ENCODE assay signal across 19 mouse cellular contexts in the genomic region with DNA sequence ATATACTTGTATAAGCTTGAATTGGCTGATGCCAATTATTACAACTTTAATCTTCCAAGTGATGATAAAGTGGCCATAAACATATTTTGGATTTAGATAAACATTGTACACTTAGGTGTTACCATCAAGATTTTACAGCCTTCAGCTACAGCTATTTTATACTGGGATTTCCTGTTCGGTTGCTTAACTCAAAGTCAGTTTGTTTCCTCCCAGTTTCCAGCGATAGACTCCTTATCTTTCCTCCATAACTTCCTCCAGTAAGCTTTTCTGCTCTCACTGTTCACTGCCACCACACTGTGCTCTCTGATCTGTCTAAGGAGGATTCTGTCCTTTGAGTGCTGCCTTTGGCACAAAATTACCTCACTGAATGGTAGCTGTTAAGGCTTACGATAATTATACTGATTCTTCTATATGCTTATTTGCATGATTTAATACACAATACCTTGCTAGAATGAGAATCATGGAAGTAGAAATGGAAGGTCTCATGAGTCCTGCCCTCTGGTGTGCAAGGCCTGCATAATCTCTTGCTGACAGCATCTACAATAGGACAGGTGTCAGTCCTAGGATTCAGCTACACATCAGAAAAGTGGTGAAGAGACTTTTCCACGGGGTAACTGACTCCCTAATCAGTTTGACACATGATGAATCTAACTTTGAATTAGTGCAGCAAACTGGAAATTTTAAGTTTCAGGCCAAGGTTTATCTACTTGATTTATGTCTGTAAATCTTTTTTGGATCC.
DNase-seq lines count a peak whose midpoint lies in the region; ATAC-seq and TF ChIP-seq lines count a peak whose summit lies in the region.
"Had no signal": no experiment of that assay in that cellular context is flagged by ENCODE, and none has a peak within 500 bp of the region (broad histone marks: within the 10 kb centered on the region; RNA-seq: fewer than 3 reads in every experiment).

No protein-coding gene starts in this region.

- peak overlapping the region; percentile 48; the same call in 1 of the 2 replicates for H3K27ac ChIP-seq in liver, embryonic 12.5 days
- H3K27ac ChIP-seq in liver, postnatal 0 days (ENCODE audit: low read depth): no peak overlapping the region
- no peak overlapping the region for H3K27ac ChIP-seq in liver, embryonic 14.5 days
- H3K27ac ChIP-seq in stomach, postnatal 0 days (replicated peaks): no peak overlapping the region
- H3K27ac ChIP-seq: embryonic facial prominence, embryonic 10.5 days; forebrain, embryonic 13.5 days; hindbrain, embryonic 10.5 days; hindbrain, embryonic 14.5 days had no signal

- H3K4me3 ChIP-seq in liver, embryonic 12.5 days: no peak overlapping the region
- H3K4me3 ChIP-seq in liver, postnatal 0 days (ENCODE audit: low read depth, low read length): no peak overlapping the region
- H3K4me3 ChIP-seq in liver, embryonic 14.5 days (ENCODE audit: insufficient read depth in 1 of 2, low read depth in 2 of 2, low read length in 2 of 2): no peak overlapping the region
- H3K4me3 ChIP-seq in stomach, postnatal 0 days (ENCODE audit: low read depth, low read length): no peak overlapping the region
- H3K4me3 ChIP-seq: embryonic facial prominence, embryonic 10.5 days; forebrain, embryonic 13.5 days; hindbrain, embryonic 10.5 days had no signal

- no peak overlapping the region for H3K4me2 ChIP-seq in liver, embryonic 12.5 days
- H3K4me2 ChIP-seq in liver, postnatal 0 days (ENCODE audit: low read depth, low read length): no peak overlapping the region
- H3K4me2 ChIP-seq in liver, embryonic 14.5 days (ENCODE audit: low read depth): no peak overlapping the region
- no peak overlapping the region for H3K4me2 ChIP-seq in stomach, postnatal 0 days (replicated peaks; ENCODE audit: low read depth)
- H3K4me2 ChIP-seq: forebrain, embryonic 13.5 days; hindbrain, embryonic 14.5 days had no signal

- no peaks in the 10 kb centered on the region for H3K27me3 ChIP-seq in liver, embryonic 12.5 days (replicated peaks)
- H3K27me3 ChIP-seq in liver, postnatal 0 days (ENCODE audit: insufficient read depth, low read length): no peaks in the 10 kb centered on the region
- no peaks in the 10 kb centered on the region for H3K27me3 ChIP-seq in liver, embryonic 14.5 days (ENCODE audit: control insufficient read depth, insufficient read depth, low read length)
- H3K27me3 ChIP-seq in stomach, postnatal 0 days (ENCODE audit: control insufficient read depth, insufficient read depth, low read length): no peaks in the 10 kb centered on the region
- H3K27me3 ChIP-seq: forebrain, embryonic 13.5 days had no signal

- H3K4me1 ChIP-seq in liver, embryonic 12.5 days: peaks cover 7% of the 10 kb centered on the region
- no peaks in the 10 kb centered on the region for H3K4me1 ChIP-seq in liver, postnatal 0 days (ENCODE audit: insufficient read depth)
- peaks cover 5 to 7% of the 10 kb centered on the region in 2 experiments; a peak in 3 of 4 replicates for H3K4me1 ChIP-seq in liver, embryonic 14.5 days (replicated peaks; ENCODE audit: control insufficient read depth in 2 of 2, insufficient read depth in 2 of 2, low read length in 1 of 2)
- no peaks in the 10 kb centered on the region for H3K4me1 ChIP-seq in stomach, postnatal 0 days (replicated peaks; ENCODE audit: control insufficient read depth, insufficient read depth)
- H3K4me1 ChIP-seq: embryonic facial prominence, embryonic 10.5 days; forebrain, embryonic 13.5 days; hindbrain, embryonic 10.5 days had no signal

- no peak overlapping the region for H3K9ac ChIP-seq in liver, embryonic 12.5 days
- H3K9ac ChIP-seq in liver, postnatal 0 days (replicated peaks): no peak overlapping the region
- no peak overlapping the region for H3K9ac ChIP-seq in liver, embryonic 14.5 days (replicated peaks)
- no peak overlapping the region for H3K9ac ChIP-seq in stomach, postnatal 0 days (ENCODE audit: low read length)
- H3K9ac ChIP-seq: forebrain, embryonic 13.5 days; forebrain, postnatal 0 days; hindbrain, embryonic 14.5 days had no signal

- no peaks in the 10 kb centered on the region for H3K9me3 ChIP-seq in liver, embryonic 12.5 days (replicated peaks)
- H3K9me3 ChIP-seq in liver, postnatal 0 days (ENCODE audit: low read length): no peaks in the 10 kb centered on the region
- no peaks in the 10 kb centered on the region for H3K9me3 ChIP-seq in liver, embryonic 14.5 days (ENCODE audit: control insufficient read depth, low read length)
- H3K9me3 ChIP-seq in stomach, postnatal 0 days (ENCODE audit: control insufficient read depth, low read length): no peaks in the 10 kb centered on the region
- H3K9me3 ChIP-seq: embryonic facial prominence, embryonic 10.5 days; forebrain, embryonic 13.5 days; hindbrain, embryonic 10.5 days had no signal

- no peak; the same call in 1 of the 2 replicates for TF ChIP-seq EP300 in liver, postnatal 0 days (IDR thresholded peaks at IDR 0.05; ENCODE audit: low read depth)
- TF ChIP-seq EP300 in liver, embryonic 14.5 days (IDR thresholded peaks at IDR 0.05; ENCODE audit: low read depth): peak; percentile 30; the same call in 1 of the 2 replicates
- TF ChIP-seq EP300 in stomach, postnatal 0 days (optimal IDR thresholded peaks at IDR 0.05): no peak

- TF ChIP-seq CTCF in liver, postnatal 0 days (IDR thresholded peaks at IDR 0.05; ENCODE audit: low read depth): no peak
- peak; percentile 32; the same call in 1 of the 2 replicates for TF ChIP-seq CTCF in liver, embryonic 14.5 days (IDR thresholded peaks at IDR 0.05; ENCODE audit: low read depth)
- TF ChIP-seq CTCF in stomach, postnatal 0 days (IDR thresholded peaks at IDR 0.05; ENCODE audit: low read depth): no peak

- no peaks in the 10 kb centered on the region for H3K36me3 ChIP-seq in liver, embryonic 12.5 days
- no peaks in the 10 kb centered on the region for H3K36me3 ChIP-seq in liver, postnatal 0 days (replicated peaks; ENCODE audit: insufficient read depth, low read length)
- H3K36me3 ChIP-seq in liver, embryonic 14.5 days (replicated peaks; ENCODE audit: control insufficient read depth, insufficient read depth, low read depth): no peaks in the 10 kb centered on the region
- H3K36me3 ChIP-seq in stomach, postnatal 0 days (ENCODE audit: control insufficient read depth, insufficient read depth, low read length): no peaks in the 10 kb centered on the region
- H3K36me3 ChIP-seq: embryonic facial prominence, embryonic 10.5 days; hindbrain, embryonic 10.5 days had no signal

- WGBS in liver, embryonic 12.5 days (ENCODE audit: insufficient replicate concordance): 14% methylated on average over 4 of the region's 4 CpGs
- WGBS in liver, postnatal 0 days (ENCODE audit: insufficient replicate concordance): 28% methylated on average over 4 of the region's 4 CpGs
- 5% methylated on average over 4 of the region's 4 CpGs for WGBS in liver, embryonic 14.5 days (ENCODE audit: insufficient replicate concordance)
- 60% methylated on average over 4 of the region's 4 CpGs for WGBS in stomach, postnatal 0 days

- peak; percentile 67 for ATAC-seq in liver, embryonic 12.5 days
- no peak for ATAC-seq in liver, postnatal 0 days
- ATAC-seq in liver, embryonic 14.5 days (ENCODE audit: insufficient read depth): peak; percentile 60; the same call in 1 of the 2 replicates
- peak; percentile 78 for ATAC-seq in megakaryocyte-erythroid progenitor cell, adult 5-6 weeks (replicated peaks; ENCODE audit: low FRiP score, low TSS enrichment, poor library complexity, severe bottlenecking)
- no peak for ATAC-seq in stomach, postnatal 0 days (ENCODE audit: low FRiP score, low TSS enrichment)
- ATAC-seq: forebrain, embryonic 13.5 days; forebrain, postnatal 0 days had no signal

- no peak for DNase-seq in liver, postnatal 0 days
- DNase-seq in MEL-GATA-1-ER (ENCODE audit: extremely low read depth, low read depth): peak; percentile 63
- DNase-seq in liver, embryonic 14.5 days (ENCODE audit: low read depth in 3 of 3, low spot score in 3 of 3): no peak
- no peak for DNase-seq in layer of hippocampus, adult 8-10 months (ENCODE audit: low spot score in 2 of 2)
- no peak for DNase-seq in stomach, postnatal 0 days (ENCODE audit: low spot score)
- DNase-seq: adrenal gland, postnatal 10 days; cerebellum, adult 11 months; cerebellum, adult 9-10 months; cerebellum, postnatal 25 days; forebrain, postnatal 0 days; gastrocnemius, postnatal 25 days; heart, adult 11 months; heart, postnatal 10 days had no signal

Comparison
In these comparisons a context has a peak if more than half of its experiments do, and no peak if none do; other contexts are left out.
1. ATAC-seq: peak in liver, embryonic 12.5 days (single experiment), liver, embryonic 14.5 days (single experiment) and megakaryocyte-erythroid progenitor cell, adult 5-6 weeks (single experiment); none in liver, postnatal 0 days (single experiment) and stomach, postnatal 0 days (single experiment).